Mouse (Mus musculus): ENCODE measurements around the gene Tmem63b. TPM values are rescaled to one million over a fixed set of nuclear protein-coding genes. Genes with fewer than 3 reads are reported as not detected.

Gene Tmem63b
- total and polyA plus RNA-seq, 3 experiments: 12.3 to 37.9 TPM; not detected in 1

GRCm38 (mm10) chr17:45696981-45697380 lies 10.3 kb upstream of the Tmem63b start:
- Histone ChIP-seq H3K79me2 (ENCODE audit: control insufficient read depth, insufficient read depth, low read length, poor library complexity) (peaks cover 4% of the 10 kb centered on the region; the same call in 1 of the 2 replicates), H3K27ac (ENCODE audit: control insufficient read depth, low read depth, low read length) (no peak overlapping the region), H3K9ac (ENCODE audit: control insufficient read depth, low read depth, low read length, poor library complexity, severe bottlenecking) (no peak overlapping the region), H3K36me3 (ENCODE audit: control insufficient read depth in 1 of 2, insufficient read depth in 2 of 2, low read length in 2 of 2) (peaks cover 2 to 12% of the 10 kb centered on the region in 2 experiments; a peak in 3 of 4 replicates), H3K4me3 (ENCODE audit: control insufficient read depth in 1 of 2, insufficient read depth in 1 of 2, low read depth in 2 of 2, low read length in 2 of 2) (no peak overlapping the region), H3K27me3 (ENCODE audit: control insufficient read depth in 1 of 2, insufficient read depth in 2 of 2, low read length in 2 of 2) (no peaks in the 10 kb centered on the region), H3K4me1 (ENCODE audit: control insufficient read depth in 1 of 2, insufficient read depth in 2 of 2, low read length in 2 of 2) (peaks cover 6 to 19% of the 10 kb centered on the region in 2 experiments), H3K9me3 (replicated peaks; ENCODE audit: insufficient read depth, low read length) (no peaks in the 10 kb centered on the region)
- TF ChIP-seq NELFE (IDR thresholded peaks at IDR 0.05; ENCODE audit: low read depth, low read length): no peak
- no peak for TF ChIP-seq SIN3A (IDR thresholded peaks at IDR 0.05; ENCODE audit: low read length)
- no peak for TF ChIP-seq POLR2AphosphoS5 (IDR thresholded peaks at IDR 0.05; ENCODE audit: borderline replicate concordance, low read depth, low read length)
- TF ChIP-seq MEF2A (IDR thresholded peaks at IDR 0.05; ENCODE audit: extremely low read depth, insufficient replicate concordance, low read depth, low read length, poor library complexity, severe bottlenecking): no peak
- no peak for TF ChIP-seq ZMIZ1 (IDR thresholded peaks at IDR 0.05; ENCODE audit: low read depth, low read length)
- no peak for TF ChIP-seq CHD1 (IDR thresholded peaks at IDR 0.05; ENCODE audit: low read depth, low read length)
- TF ChIP-seq UBTF (IDR thresholded peaks at IDR 0.05; ENCODE audit: borderline replicate concordance, insufficient read depth, low read depth, low read length): no peak
- no peak for DNase-seq (ENCODE audit: low read depth, low spot score)

- Histone ChIP-seq H3K9ac (ENCODE audit: control insufficient read depth, low read depth, low read length, poor library complexity, severe bottlenecking) (peak overlapping the region; percentile 44), H3K4me1 (ENCODE audit: control insufficient read depth in 1 of 2, insufficient read depth in 2 of 2, low read length in 2 of 2) (peaks cover 6 to 19% of the 10 kb centered on the region in 2 experiments), H3K36me3 (ENCODE audit: control insufficient read depth in 1 of 2, insufficient read depth in 2 of 2, low read length in 2 of 2) (peaks cover 2 to 12% of the 10 kb centered on the region in 2 experiments; a peak in 3 of 4 replicates), H3K27me3 (ENCODE audit: control insufficient read depth in 1 of 2, insufficient read depth in 2 of 2, low read length in 2 of 2) (no peaks in the 10 kb centered on the region), H3K79me2 (ENCODE audit: control insufficient read depth, insufficient read depth, low read length, poor library complexity) (peaks cover 4% of the 10 kb centered on the region; the same call in 1 of the 2 replicates), H3K27ac (ENCODE audit: control insufficient read depth, low read depth, low read length) (peak overlapping the region; percentile 79), H3K4me3 (ENCODE audit: control insufficient read depth in 1 of 2, insufficient read depth in 1 of 2, low read depth in 2 of 2, low read length in 2 of 2) (peak overlapping the region; percentile 26 to 57; a peak in 3 of 4 replicates), H3K9me3 (replicated peaks; ENCODE audit: insufficient read depth, low read length) (no peaks in the 10 kb centered on the region)
- 0 out of 2 replicates have a peak, but pooled peaks have one; percentile 28 for TF ChIP-seq NELFE (IDR thresholded peaks at IDR 0.05; ENCODE audit: low read depth, low read length)
- TF ChIP-seq ETS1 (IDR thresholded peaks at IDR 0.05; ENCODE audit: low read depth, low read length): peak; percentile 78
- peak; percentile 76 for TF ChIP-seq GATA1 (IDR thresholded peaks at IDR 0.05; ENCODE audit: low read depth, low read length)
- TF ChIP-seq MAX (IDR thresholded peaks at IDR 0.05; ENCODE audit: low read length): peak; percentile 69; the same call in 1 of the 2 replicates
- TF ChIP-seq MAFK (IDR thresholded peaks at IDR 0.05; ENCODE audit: borderline replicate concordance, low read depth, low read length): peak; percentile 65; the same call in 1 of the 2 replicates
- TF ChIP-seq ZKSCAN1 (IDR thresholded peaks at IDR 0.05; ENCODE audit: low read depth, low read length): no peak
- TF ChIP-seq GABPA (IDR thresholded peaks at IDR 0.05; ENCODE audit: low read depth, low read length): peak; percentile 86
- no peak for TF ChIP-seq NRF1 (IDR thresholded peaks at IDR 0.05; ENCODE audit: insufficient read depth, low read depth, low read length, poor library complexity, severe bottlenecking)
- peak; percentile 77 for TF ChIP-seq ZNF384 (IDR thresholded peaks at IDR 0.05; ENCODE audit: low read depth, low read length)
- no peak for TF ChIP-seq POLR2AphosphoS5 (IDR thresholded peaks at IDR 0.05; ENCODE audit: borderline replicate concordance, low read depth, low read length)
- no peak for TF ChIP-seq RAD21 (IDR thresholded peaks at IDR 0.05; ENCODE audit: low read depth, low read length)
- TF ChIP-seq SIN3A (IDR thresholded peaks at IDR 0.05; ENCODE audit: low read length): peak; percentile 30; the same call in 1 of the 2 replicates
- TF ChIP-seq TBP (IDR thresholded peaks at IDR 0.05; ENCODE audit: low read depth, low read length): no peak
- TF ChIP-seq MXI1 (IDR thresholded peaks at IDR 0.05; ENCODE audit: low read depth, low read length): peak; percentile 74
- 0 out of 2 replicates have a peak, but pooled peaks have one; percentile 34 for TF ChIP-seq BHLHE40 (IDR thresholded peaks at IDR 0.05; ENCODE audit: borderline replicate concordance, low read depth, low read length)
- TF ChIP-seq EP300 (IDR thresholded peaks at IDR 0.05; ENCODE audit: low read depth in 1 of 2, low read length in 2 of 2): peak; percentile 57 to 66
- peak; percentile 36; the same call in 1 of the 2 replicates for TF ChIP-seq TCF12 (IDR thresholded peaks at IDR 0.05; ENCODE audit: low read depth, low read length)
- 0 out of 4 replicates have a peak, but pooled peaks of 1 of the 2 experiments have one; percentile 12 for TF ChIP-seq POLR2A (IDR thresholded peaks at IDR 0.05; ENCODE audit: control insufficient read depth in 1 of 2, insufficient read depth in 1 of 2, low read depth in 1 of 2, low read length in 2 of 2, poor library complexity in 1 of 2)
- peak; percentile 81 for TF ChIP-seq RCOR1 (IDR thresholded peaks at IDR 0.05; ENCODE audit: low read depth, low read length)
- TF ChIP-seq MYC (IDR thresholded peaks at IDR 0.05; ENCODE audit: low read depth, low read length): peak; percentile 85
- peak; percentile 64; the same call in 1 of the 2 replicates for TF ChIP-seq CHD1 (IDR thresholded peaks at IDR 0.05; ENCODE audit: low read depth, low read length)
- DNase-seq (ENCODE audit: low read depth, low spot score): peak; percentile 93
Measured at GRCm38 (mm10) chr17:45695227-45696120, 8.8 kb upstream of the Tmem63b start.
